In the genomic region with DNA sequence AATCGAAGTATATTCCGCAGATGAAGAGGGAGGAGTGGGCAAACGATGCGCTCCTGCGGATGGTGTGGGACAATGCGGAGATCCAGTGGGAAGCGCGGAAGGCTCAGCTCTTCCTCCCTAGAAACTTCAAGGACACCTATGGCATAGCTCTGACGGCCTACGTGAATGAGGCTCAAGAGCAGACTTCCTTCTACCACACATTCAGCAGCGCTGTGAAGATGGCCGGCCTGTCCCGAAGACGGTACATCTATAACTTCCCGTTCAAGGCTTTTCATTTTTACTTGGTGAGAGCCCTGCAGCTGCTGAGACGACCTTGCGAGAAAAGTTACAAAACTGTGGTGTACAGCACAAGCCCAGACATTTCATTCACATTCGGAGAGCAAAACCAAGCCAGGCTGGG, we compare ENCODE assay signal across 8 mouse cellular contexts. TPM values are rescaled to one million over a fixed set of nuclear protein-coding genes. Genes with fewer than 3 reads are reported as not detected.
A peak's percentile ranks its signal among the peaks of the same experiment; 100 is the strongest.
DNase-seq lines count a peak whose midpoint lies in the region; ATAC-seq and TF ChIP-seq lines count a peak whose summit lies in the region.

No protein-coding gene starts in this region.

- H3K4me2 ChIP-seq in lung, postnatal 0 days (replicated peaks; ENCODE audit: low read depth, low read length), result peak overlapping the region; percentile 47
- H3K4me2 ChIP-seq in forebrain, embryonic 12.5 days, result peak overlapping the region; percentile 41
- peak overlapping the region; percentile 42 for H3K4me2 ChIP-seq in limb, embryonic 14.5 days (replicated peaks; ENCODE audit: low read depth, low read length, severe bottlenecking)

- DNase-seq in lung, postnatal 0 days (ENCODE audit: low spot score), result no peak
- no peak for DNase-seq in lung, adult 18-20 months
- no peak for DNase-seq in limb, embryonic 14.5 days (ENCODE audit: low spot score)
- DNase-seq in splenic B cell, adult 2 months (ENCODE audit: low read depth, low spot score), result peak; percentile 41
- DNase-seq in frontal cortex, postnatal 14 days (ENCODE audit: low spot score in 2 of 2), result no peak
- no peak for DNase-seq in cerebellum, adult 18-20 months
- DNase-seq in lung, postnatal 4 days, result no peak

- H3K9ac ChIP-seq in lung, postnatal 0 days (replicated peaks; ENCODE audit: low read depth), result no peak overlapping the region
- H3K9ac ChIP-seq in forebrain, embryonic 12.5 days, result no peak overlapping the region
- H3K9ac ChIP-seq in limb, embryonic 14.5 days (ENCODE audit: low read depth, low read length, severe bottlenecking), result no peak overlapping the region

- TF ChIP-seq EP300 in lung, postnatal 0 days (IDR thresholded peaks at IDR 0.05), result no peak

- H3K27ac ChIP-seq in lung, postnatal 0 days (ENCODE audit: low read length), result no peak overlapping the region
- H3K27ac ChIP-seq in forebrain, embryonic 12.5 days, result no peak overlapping the region
- H3K27ac ChIP-seq in limb, embryonic 14.5 days (replicated peaks; ENCODE audit: low read depth, low read length), result no peak overlapping the region

- TF ChIP-seq POLR2A in limb, embryonic 14.5 days (IDR thresholded peaks at IDR 0.05; ENCODE audit: borderline replicate concordance, extremely low read depth, insufficient read depth, insufficient read length), result no peak

- no peak for ATAC-seq in lung, postnatal 0 days
- ATAC-seq in forebrain, embryonic 12.5 days (ENCODE audit: low FRiP score), result no peak
- ATAC-seq in limb, embryonic 14.5 days (ENCODE audit: low FRiP score, low read depth), result no peak

- H3K4me3 ChIP-seq in lung, postnatal 0 days (ENCODE audit: low read depth, low read length), result peak overlapping the region; percentile 28
- peak overlapping the region; percentile 16 for H3K4me3 ChIP-seq in forebrain, embryonic 12.5 days (replicated peaks)
- H3K4me3 ChIP-seq in limb, embryonic 14.5 days (replicated peaks; ENCODE audit: low read length), result peak overlapping the region; percentile 21

- no peaks in the 10 kb centered on the region for H3K36me3 ChIP-seq in lung, postnatal 0 days (ENCODE audit: insufficient read depth, low read length)
- H3K36me3 ChIP-seq in forebrain, embryonic 12.5 days (replicated peaks), result no peaks in the 10 kb centered on the region
- no peaks in the 10 kb centered on the region for H3K36me3 ChIP-seq in limb, embryonic 14.5 days (ENCODE audit: control insufficient read depth, insufficient read depth, low read length)
- no peaks in the 10 kb centered on the region for H3K36me3 ChIP-seq in splenic B cell, adult 2 months (ENCODE audit: control insufficient read depth, insufficient read depth, low read length, poor library complexity, severe bottlenecking)

- H3K27me3 ChIP-seq in lung, postnatal 0 days (replicated peaks; ENCODE audit: insufficient read depth, low read length), result 0 out of 2 replicates have a peak, but pooled peaks cover 6% of the 10 kb centered on the region
- peaks cover 43% of the 10 kb centered on the region for H3K27me3 ChIP-seq in forebrain, embryonic 12.5 days
- peaks cover 18% of the 10 kb centered on the region; the same call in 1 of the 2 replicates for H3K27me3 ChIP-seq in limb, embryonic 14.5 days (ENCODE audit: control insufficient read depth, insufficient read depth, low read length)
- H3K27me3 ChIP-seq in splenic B cell, adult 2 months (ENCODE audit: control insufficient read depth, insufficient read depth, low read length, poor library complexity, severe bottlenecking), result no peaks in the 10 kb centered on the region

- TF ChIP-seq CTCF in lung, postnatal 0 days (IDR thresholded peaks at IDR 0.05), result no peak

- H3K4me1 ChIP-seq in lung, postnatal 0 days (ENCODE audit: insufficient read depth, low read depth, low read length), result no peaks in the 10 kb centered on the region
- peaks cover 8% of the 10 kb centered on the region; the same call in 1 of the 2 replicates for H3K4me1 ChIP-seq in forebrain, embryonic 12.5 days
- peaks cover 6% of the 10 kb centered on the region; the same call in 1 of the 2 replicates for H3K4me1 ChIP-seq in limb, embryonic 14.5 days (ENCODE audit: control insufficient read depth, insufficient read depth, low read length)

- no peaks in the 10 kb centered on the region for H3K9me3 ChIP-seq in lung, postnatal 0 days (ENCODE audit: low read length)
- no peaks in the 10 kb centered on the region for H3K9me3 ChIP-seq in forebrain, embryonic 12.5 days
- no peaks in the 10 kb centered on the region for H3K9me3 ChIP-seq in limb, embryonic 14.5 days (ENCODE audit: control insufficient read depth, low read length)

- 36% methylated on average over 18 of the region's 18 CpGs for WGBS in lung, postnatal 0 days
- 53% methylated on average over 18 of the region's 18 CpGs for WGBS in forebrain, embryonic 12.5 days
- 49% methylated on average over 18 of the region's 18 CpGs for WGBS in limb, embryonic 14.5 days

RNA-seq across cellular contexts. Expression of a gene that starts 42.5 kb away (rescaled TPM):
- polyA plus RNA-seq in lung, postnatal 0 days (2015; fragmentation: Nextera tagmentation; extraction: Ambion mirVana), result 19.7 and 20.3 TPM in 2 replicates
- polyA plus RNA-seq in forebrain, embryonic 12.5 days (2016; fragmentation: Nextera tagmentation; extraction: Ambion mirVana), result 57.3 and 58.4 TPM in 2 replicates
- polyA plus RNA-seq in limb, embryonic 14.5 days (2012; rRNA removed), result 45.3 and 48.6 TPM in 2 replicates
- polyA plus RNA-seq in limb, embryonic 14.5 days (2014; fragmentation: Nextera tagmentation; extraction: Ambion mirVana), result 43.6 and 46.6 TPM in 2 replicates

RNA-seq across cellular contexts. Expression of a gene that starts 43.9 kb away (rescaled TPM):
- polyA plus RNA-seq in lung, postnatal 0 days (2015; fragmentation: Nextera tagmentation; extraction: Ambion mirVana), result 0.49 and 3.1 TPM in 2 replicates
- 0.29 TPM in 1 of 2 replicates, not detected in the other for polyA plus RNA-seq in forebrain, embryonic 12.5 days (2016; fragmentation: Nextera tagmentation; extraction: Ambion mirVana)
- 1.0 and 1.4 TPM in 2 replicates for polyA plus RNA-seq in limb, embryonic 14.5 days (2012; rRNA removed)
- polyA plus RNA-seq in limb, embryonic 14.5 days (2014; fragmentation: Nextera tagmentation; extraction: Ambion mirVana), result 0.51 and 0.98 TPM in 2 replicates
